Comparison of ENCODE assay signal across 23 mouse cellular contexts in genomic region chr2:26166890-26167289, GRCm38 (mm10). TPM values are rescaled to one million over a fixed set of nuclear protein-coding genes. Genes with fewer than 3 reads are reported as not detected.
A peak's percentile ranks its signal among the peaks of the same experiment; 100 is the strongest.
DNase-seq lines count a peak whose midpoint lies in the region; ATAC-seq and TF ChIP-seq lines count a peak whose summit lies in the region.
"Had no signal": no experiment of that assay in that cellular context is flagged by ENCODE, and none has a peak within 500 bp of the region (broad histone marks: within the 10 kb centered on the region; RNA-seq: fewer than 3 reads in every experiment).

No protein-coding gene starts in this region.

- peaks cover 3% of the 10 kb centered on the region; the same call in 1 of the 2 replicates for H3K27me3 ChIP-seq in embryonic facial prominence, embryonic 13.5 days
- H3K27me3 ChIP-seq in embryonic facial prominence, embryonic 10.5 days (replicated peaks; ENCODE audit: low read depth, poor library complexity, severe bottlenecking): peaks cover 22% of the 10 kb centered on the region
- peaks cover 38% of the 10 kb centered on the region for H3K27me3 ChIP-seq in heart, embryonic 13.5 days (replicated peaks)
- H3K27me3 ChIP-seq: forebrain, embryonic 13.5 days; forebrain, embryonic 15.5 days had no signal

- H3K27ac ChIP-seq in embryonic facial prominence, embryonic 13.5 days: no peak overlapping the region
- H3K27ac ChIP-seq in embryonic facial prominence, embryonic 10.5 days (replicated peaks): no peak overlapping the region
- H3K27ac ChIP-seq in heart, embryonic 13.5 days (replicated peaks): no peak overlapping the region
- H3K27ac ChIP-seq: forebrain, embryonic 13.5 days; forebrain, embryonic 15.5 days had no signal

- TF ChIP-seq POLR2A in lung, adult 2 months (IDR thresholded peaks at IDR 0.05; ENCODE audit: borderline replicate concordance, extremely low read depth, low read depth, low read length): no peak

- no peaks in the 10 kb centered on the region for H3K9me3 ChIP-seq in embryonic facial prominence, embryonic 13.5 days
- H3K9me3 ChIP-seq in embryonic facial prominence, embryonic 10.5 days: no peaks in the 10 kb centered on the region
- H3K9me3 ChIP-seq in heart, embryonic 13.5 days: no peaks in the 10 kb centered on the region
- H3K9me3 ChIP-seq: forebrain, embryonic 13.5 days; forebrain, embryonic 15.5 days; G1E had no signal

- H3K36me3 ChIP-seq in embryonic facial prominence, embryonic 13.5 days: no peaks in the 10 kb centered on the region
- no peaks in the 10 kb centered on the region for H3K36me3 ChIP-seq in embryonic facial prominence, embryonic 10.5 days (replicated peaks)
- no peaks in the 10 kb centered on the region for H3K36me3 ChIP-seq in heart, embryonic 13.5 days
- H3K36me3 ChIP-seq: forebrain, embryonic 15.5 days had no signal

- 0 out of 2 replicates have a peak, but pooled peaks cover 5% of the 10 kb centered on the region for H3K4me1 ChIP-seq in embryonic facial prominence, embryonic 13.5 days
- peaks cover 50% of the 10 kb centered on the region for H3K4me1 ChIP-seq in embryonic facial prominence, embryonic 10.5 days
- H3K4me1 ChIP-seq in heart, embryonic 13.5 days: peaks cover 7% of the 10 kb centered on the region
- no peaks in the 10 kb centered on the region for H3K4me1 ChIP-seq in lung, adult 2 months (ENCODE audit: control insufficient read depth, insufficient read depth, low read length)

- 72% methylated on average over 3 of the region's 3 CpGs for WGBS in embryonic facial prominence, embryonic 13.5 days
- WGBS in embryonic facial prominence, embryonic 10.5 days: 83% methylated on average over 3 of the region's 3 CpGs
- 79% methylated on average over 3 of the region's 3 CpGs for WGBS in heart, embryonic 13.5 days
- 66% methylated on average over 3 of the region's 3 CpGs for WGBS in lung, adult 2 months

- no peak for ATAC-seq in embryonic facial prominence, embryonic 13.5 days (ENCODE audit: insufficient number of reproducible peaks, insufficient read depth, low FRiP score, low TSS enrichment, low read depth)
- ATAC-seq in heart, embryonic 13.5 days (ENCODE audit: extremely low read depth, insufficient number of reproducible peaks, low FRiP score, low TSS enrichment): no peak
- ATAC-seq: activated CD4-positive, CD25-positive, alpha-beta regulatory T cell, adult 4 months; CD4-positive, CD25-positive, alpha-beta regulatory T cell, adult 4 months; forebrain, embryonic 13.5 days; forebrain, embryonic 15.5 days; forebrain, postnatal 0 days; Patski had no signal

- 0 out of 2 replicates have a peak overlapping the region, but pooled peaks have one; percentile 16 for H3K9ac ChIP-seq in embryonic facial prominence, embryonic 13.5 days
- H3K9ac ChIP-seq in heart, embryonic 13.5 days: 0 out of 2 replicates have a peak overlapping the region, but pooled peaks have one; percentile 10
- H3K9ac ChIP-seq: forebrain, embryonic 13.5 days; forebrain, embryonic 15.5 days; forebrain, postnatal 0 days had no signal

- no peak overlapping the region for H3K4me3 ChIP-seq in embryonic facial prominence, embryonic 13.5 days
- no peak overlapping the region for H3K4me3 ChIP-seq in embryonic facial prominence, embryonic 10.5 days
- no peak overlapping the region for H3K4me3 ChIP-seq in heart, embryonic 13.5 days
- no peak overlapping the region for H3K4me3 ChIP-seq in lung, adult 2 months (replicated peaks; ENCODE audit: extremely low read depth, low read depth, low read length)
- H3K4me3 ChIP-seq: forebrain, embryonic 13.5 days; forebrain, embryonic 15.5 days had no signal

- no peak for TF ChIP-seq CTCF in lung, adult 2 months (IDR thresholded peaks at IDR 0.05; ENCODE audit: insufficient read depth, low read length)

- H3K4me2 ChIP-seq in embryonic facial prominence, embryonic 13.5 days: no peak overlapping the region
- H3K4me2 ChIP-seq in heart, embryonic 13.5 days: no peak overlapping the region
- H3K4me2 ChIP-seq: forebrain, embryonic 13.5 days; forebrain, embryonic 15.5 days had no signal

- DNase-seq in embryonic facial prominence, embryonic 10.5 days (ENCODE audit: low spot score): no peak
- no peak for DNase-seq in heart, adult 8-10 months (ENCODE audit: low spot score)
- no peak for DNase-seq in lung, adult 2 months
- DNase-seq: adrenal gland, postnatal 10 days; adrenal gland, postnatal 36 days; B cell, adult 2 months; cerebellum, adult 11-12 months; cerebellum, adult 2 months; cerebellum, adult 9-10 months; cerebellum, postnatal 10 days; cerebellum, postnatal 25 days; forebrain, postnatal 0 days had no signal

RNA-seq across cellular contexts. Expression of gene Lhx3, which starts 41.2 kb away (rescaled TPM):
- polyA plus RNA-seq in embryonic facial prominence, embryonic 13.5 days (2015; fragmentation: Nextera tagmentation; extraction: Ambion mirVana): 0.12 and 0.15 TPM in 2 replicates
- 2.6 and 3.5 TPM in 2 replicates for polyA plus RNA-seq in embryonic facial prominence, embryonic 10.5 days (2016; fragmentation: Nextera tagmentation; extraction: Ambion mirVana)
- polyA plus RNA-seq in heart, embryonic 13.5 days (2015; fragmentation: Nextera tagmentation; extraction: Ambion mirVana): 0.23 TPM in 1 of 2 replicates, not detected in the other
- total RNA-seq in heart, adult 8-10 months (2022): not detected
- not detected in 2 replicates for polyA plus RNA-seq in lung, adult 2 months (2012; rRNA removed)
- total RNA-seq: CH12.LX; forebrain, postnatal 0 days; G1E had no signal
- polyA plus RNA-seq: activated CD4-positive, CD25-positive, alpha-beta regulatory T cell, adult 4 months; CD4-positive, CD25-positive, alpha-beta regulatory T cell, adult 4 months; cortical plate, adult 2 months; forebrain, embryonic 11.5 days; forebrain, postnatal 0 days; G1E; Patski had no signal

RNA-seq across cellular contexts. Expression of gene Nacc2, which starts 43.9 kb away (rescaled TPM):
- 4.4 and 6.7 TPM in 2 replicates for polyA plus RNA-seq in embryonic facial prominence, embryonic 13.5 days (2015; fragmentation: Nextera tagmentation; extraction: Ambion mirVana)
- polyA plus RNA-seq in embryonic facial prominence, embryonic 10.5 days (2016; fragmentation: Nextera tagmentation; extraction: Ambion mirVana): 5.7 and 5.9 TPM in 2 replicates
- 5.4 and 6.1 TPM in 2 replicates for polyA plus RNA-seq in heart, embryonic 13.5 days (2015; fragmentation: Nextera tagmentation; extraction: Ambion mirVana)
- 10 to 100 TPM; 27.6 to 44.2 (median 31.7) TPM for total RNA-seq in heart, adult 8-10 months (2022)
- 26.3 and 36.5 TPM in 2 replicates for polyA plus RNA-seq in lung, adult 2 months (2012; rRNA removed)
